Mouse (Mus musculus): ENCODE measurements around the gene Dnaic2. TPM values are rescaled to one million over a fixed set of nuclear protein-coding genes. Genes with fewer than 3 reads are reported as not detected.

Dnaic2 gene
- polyA plus RNA-seq, 1 experiment = not detected

DNA sequence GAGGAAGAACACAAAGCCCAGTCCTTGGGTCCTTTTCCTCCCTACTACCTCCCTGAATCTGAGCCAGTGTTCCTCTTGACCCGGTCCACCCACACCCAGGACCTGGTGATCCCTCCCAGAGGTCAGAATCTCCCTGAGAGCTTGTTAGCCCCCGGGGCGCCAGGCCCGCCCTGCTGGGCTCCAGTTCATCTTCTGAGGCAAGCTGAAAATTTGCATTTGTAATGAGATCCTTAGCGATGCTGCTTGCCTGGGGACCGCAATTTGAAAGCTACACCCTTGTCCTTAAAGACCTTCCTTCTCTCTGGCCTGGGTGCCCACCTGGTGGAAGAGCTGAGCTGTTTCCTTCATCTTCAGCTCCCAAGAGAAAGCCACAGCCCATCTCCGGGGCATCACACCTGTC lies 34.6 kb upstream of the Dnaic2 start:
- no peak overlapping the region for H3K27ac ChIP-seq (ENCODE audit: control insufficient read depth, insufficient read depth, low read depth, low read length, poor library complexity)

DNA sequence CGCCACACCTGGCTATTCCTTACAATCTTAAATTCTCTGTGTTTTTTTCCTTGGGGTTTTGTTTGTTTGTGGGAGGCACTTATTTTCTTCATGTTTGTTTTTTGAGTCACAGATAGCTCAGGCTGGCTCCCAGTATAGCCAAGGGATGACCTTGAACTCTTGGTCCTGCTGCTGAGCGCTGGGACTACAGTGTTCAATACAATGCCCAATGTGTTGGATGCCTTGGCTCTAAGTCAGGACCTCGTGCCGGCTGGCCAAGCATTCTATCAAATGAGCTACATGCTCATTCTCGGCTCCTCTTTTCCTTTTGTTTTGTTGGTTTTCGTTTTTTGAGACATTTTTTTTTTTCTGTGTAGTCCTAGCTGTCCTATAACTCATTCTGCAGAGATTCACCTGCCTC lies 33.8 kb upstream of the Dnaic2 start:
- TF ChIP-seq CTCF (IDR thresholded peaks at IDR 0.05; ENCODE audit: control insufficient read depth, insufficient read depth, low read length) (no peak), POLR2A (IDR thresholded peaks at IDR 0.05; ENCODE audit: borderline replicate concordance, control insufficient read depth, low read depth, low read length) (no peak)
- Histone ChIP-seq H3K27ac (ENCODE audit: control insufficient read depth, insufficient read depth, low read depth, low read length, poor library complexity) (no peak overlapping the region), H3K4me1 (ENCODE audit: control insufficient read depth, insufficient read depth, low read length) (no peaks in the 10 kb centered on the region), H3K4me3 (replicated peaks; ENCODE audit: control insufficient read depth, low read depth, low read length) (no peak overlapping the region)
- 72% methylated on average over 6 of the region's 6 CpGs for WGBS

More for the DNA sequence above, 34.6 kb upstream of the Dnaic2 start:
- TF ChIP-seq POLR2A (IDR thresholded peaks at IDR 0.05; ENCODE audit: borderline replicate concordance, control insufficient read depth, low read depth, low read length) (no peak), CTCF (IDR thresholded peaks at IDR 0.05; ENCODE audit: control insufficient read depth, insufficient read depth, low read length) (no peak)
- H3K4me1 ChIP-seq (ENCODE audit: control insufficient read depth, insufficient read depth, low read length) = no peaks in the 10 kb centered on the region
- H3K4me3 ChIP-seq (replicated peaks; ENCODE audit: control insufficient read depth, low read depth, low read length) = no peak overlapping the region
- WGBS = 77% methylated on average over 7 of the region's 7 CpGs

DNA sequence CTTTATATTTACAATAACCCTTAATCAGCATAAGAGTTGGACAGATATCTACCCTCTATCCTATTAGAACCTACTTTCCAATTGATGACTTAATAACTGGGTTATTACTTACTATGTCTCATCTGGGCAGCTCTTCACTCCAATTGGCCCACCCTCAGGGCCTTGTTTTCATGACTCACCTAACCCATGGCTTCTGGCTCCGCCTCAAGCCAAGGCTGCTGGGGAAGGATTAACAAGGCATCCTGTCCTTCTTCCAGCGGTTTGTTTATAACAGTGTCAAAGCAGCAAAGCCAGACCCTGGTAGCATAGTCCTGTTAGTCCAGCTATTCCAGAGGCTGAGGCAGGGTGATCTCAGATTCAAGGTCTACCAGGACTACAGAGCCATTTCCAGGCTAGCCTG lies 32.8 kb upstream of the Dnaic2 start:
- H3K27ac ChIP-seq (ENCODE audit: control insufficient read depth, insufficient read depth, low read depth, low read length, poor library complexity) = no peak overlapping the region
- WGBS = 79% methylated on average over 2 of the region's 2 CpGs
- H3K4me1 ChIP-seq (ENCODE audit: control insufficient read depth, insufficient read depth, low read length) = no peaks in the 10 kb centered on the region
- H3K4me3 ChIP-seq (replicated peaks; ENCODE audit: control insufficient read depth, low read depth, low read length) = no peak overlapping the region
- TF ChIP-seq CTCF (IDR thresholded peaks at IDR 0.05; ENCODE audit: control insufficient read depth, insufficient read depth, low read length) = no peak
- no peak for TF ChIP-seq POLR2A (IDR thresholded peaks at IDR 0.05; ENCODE audit: borderline replicate concordance, control insufficient read depth, low read depth, low read length)

DNA sequence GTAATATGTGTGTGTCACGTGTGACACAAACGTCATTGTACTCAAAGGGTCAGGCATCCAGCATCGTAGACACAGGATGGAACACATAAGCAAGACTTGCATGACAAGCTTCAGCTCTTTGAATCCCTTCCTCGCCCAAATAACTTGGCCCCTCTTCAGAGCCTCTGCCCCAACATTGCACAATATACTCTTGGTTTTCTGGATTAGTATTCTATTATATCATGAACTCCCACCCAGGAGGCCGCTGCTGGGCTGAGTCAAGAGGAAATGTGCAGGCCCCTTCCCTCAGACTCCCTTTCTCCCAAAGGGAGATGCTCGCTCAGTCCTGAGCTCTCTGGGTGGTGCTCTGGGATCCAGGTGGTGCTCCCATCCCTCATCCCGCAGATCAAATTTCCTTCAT lies 28.7 kb upstream of the Dnaic2 start:
- no peak overlapping the region for H3K4me3 ChIP-seq (replicated peaks; ENCODE audit: control insufficient read depth, low read depth, low read length)
- no peak overlapping the region for H3K27ac ChIP-seq (ENCODE audit: control insufficient read depth, insufficient read depth, low read depth, low read length, poor library complexity)
- H3K4me1 ChIP-seq (ENCODE audit: control insufficient read depth, insufficient read depth, low read length) = peaks cover 1% of the 10 kb centered on the region; the same call in 1 of the 2 replicates
- 77% methylated on average over 7 of the region's 7 CpGs for WGBS
- TF ChIP-seq POLR2A (IDR thresholded peaks at IDR 0.05; ENCODE audit: borderline replicate concordance, control insufficient read depth, low read depth, low read length) = no peak
- no peak for TF ChIP-seq CTCF (IDR thresholded peaks at IDR 0.05; ENCODE audit: control insufficient read depth, insufficient read depth, low read length)

DNA sequence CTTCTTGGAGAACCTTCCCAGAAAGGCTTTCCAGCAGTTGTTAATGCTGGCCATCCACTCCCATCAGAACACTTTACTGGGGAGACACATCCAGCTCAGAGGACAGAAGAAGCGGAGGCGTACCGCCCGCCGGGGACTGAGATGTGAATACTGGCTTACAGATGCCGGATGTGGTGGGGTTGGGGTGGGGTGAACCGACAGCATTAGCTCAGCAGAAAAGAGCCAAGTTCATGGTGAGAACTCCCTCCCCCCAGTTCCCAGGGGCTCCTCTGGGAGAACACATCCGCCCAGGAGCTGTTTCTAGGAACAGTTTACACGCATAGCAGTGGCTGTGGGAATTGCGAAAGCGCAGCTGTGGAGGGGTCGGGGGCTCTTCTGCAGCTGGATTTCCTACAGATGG lies 27.7 kb upstream of the Dnaic2 start:
- no peak for TF ChIP-seq CTCF (IDR thresholded peaks at IDR 0.05; ENCODE audit: control insufficient read depth, insufficient read depth, low read length)
- no peak for TF ChIP-seq POLR2A (IDR thresholded peaks at IDR 0.05; ENCODE audit: borderline replicate concordance, control insufficient read depth, low read depth, low read length)
- H3K4me3 ChIP-seq (replicated peaks; ENCODE audit: control insufficient read depth, low read depth, low read length) = no peak overlapping the region
- 51% methylated on average over 12 of the region's 12 CpGs for WGBS

DNA sequence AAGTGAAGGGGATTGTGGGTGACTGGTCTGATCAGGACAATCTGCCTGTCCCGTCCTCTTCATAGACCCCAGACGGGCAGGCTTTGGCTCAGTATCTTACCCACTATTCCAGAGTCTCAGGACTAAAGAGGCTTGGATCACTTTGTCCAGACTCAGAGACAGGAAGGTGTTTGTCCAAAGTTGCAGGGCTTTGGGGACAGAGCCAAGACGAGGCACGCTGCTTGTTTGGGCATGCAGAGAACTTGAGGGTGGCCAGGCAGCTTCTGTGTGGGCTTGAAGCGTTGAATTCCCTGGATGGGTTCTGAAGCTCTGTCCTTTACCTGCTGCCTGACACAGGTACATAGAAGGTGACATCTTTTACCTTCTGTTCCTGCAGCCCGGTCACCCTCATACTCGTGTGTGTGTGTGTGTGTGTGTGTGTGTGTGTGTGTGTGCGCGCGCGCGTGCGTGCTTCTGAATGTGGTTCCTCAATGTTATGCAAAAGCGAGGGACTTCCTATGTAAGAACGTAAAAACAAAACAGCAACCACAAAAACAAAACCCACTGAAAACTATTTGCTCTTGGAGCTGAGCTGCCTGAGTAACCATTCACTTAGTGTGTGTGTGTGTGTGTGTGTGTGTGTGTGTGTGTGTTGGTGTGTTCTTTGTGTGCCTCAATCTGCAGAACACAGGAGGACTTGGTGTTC lies 24.8 kb upstream of the Dnaic2 start:
- WGBS = 25% methylated on average over 15 of the region's 15 CpGs
- TF ChIP-seq CTCF (IDR thresholded peaks at IDR 0.05; ENCODE audit: control insufficient read depth, insufficient read depth, low read length) (no peak), POLR2A (IDR thresholded peaks at IDR 0.05; ENCODE audit: borderline replicate concordance, control insufficient read depth, low read depth, low read length) (no peak)
- Histone ChIP-seq H3K27ac (ENCODE audit: control insufficient read depth, insufficient read depth, low read depth, low read length, poor library complexity) (no peak overlapping the region), H3K4me1 (ENCODE audit: control insufficient read depth, insufficient read depth, low read length) (peaks cover 1% of the 10 kb centered on the region; the same call in 1 of the 2 replicates), H3K4me3 (replicated peaks; ENCODE audit: control insufficient read depth, low read depth, low read length) (no peak overlapping the region)

More for the DNA sequence above, 27.7 kb upstream of the Dnaic2 start:
- peaks cover 1% of the 10 kb centered on the region; the same call in 1 of the 2 replicates for H3K4me1 ChIP-seq (ENCODE audit: control insufficient read depth, insufficient read depth, low read length)
- H3K27ac ChIP-seq (ENCODE audit: control insufficient read depth, insufficient read depth, low read depth, low read length, poor library complexity) = no peak overlapping the region

DNA sequence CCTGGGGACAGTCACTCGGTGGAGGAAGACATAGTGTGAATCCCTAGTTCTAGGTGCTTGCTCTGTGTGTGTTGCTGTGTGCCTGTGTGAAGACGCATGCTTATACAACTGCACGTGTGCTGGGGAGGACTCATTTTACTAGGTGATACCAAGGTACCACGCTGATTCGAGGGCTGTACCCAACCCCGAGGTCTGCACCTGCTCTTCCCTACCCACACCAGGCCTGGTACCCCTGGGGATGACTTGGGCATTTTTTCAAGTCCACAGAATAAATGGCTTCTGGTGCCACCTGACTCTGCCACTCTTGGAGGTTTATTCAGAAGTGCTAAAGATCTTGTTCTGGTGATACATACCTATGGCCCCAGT lies 24.2 kb upstream of the Dnaic2 start:
- H3K27ac ChIP-seq (ENCODE audit: control insufficient read depth, insufficient read depth, low read depth, low read length, poor library complexity) = no peak overlapping the region
- WGBS = 45% methylated on average over 6 of the region's 6 CpGs
- H3K4me3 ChIP-seq (replicated peaks; ENCODE audit: control insufficient read depth, low read depth, low read length) = no peak overlapping the region
- H3K4me1 ChIP-seq (ENCODE audit: control insufficient read depth, insufficient read depth, low read length) = peaks cover 1% of the 10 kb centered on the region; the same call in 1 of the 2 replicates
- TF ChIP-seq CTCF (IDR thresholded peaks at IDR 0.05; ENCODE audit: control insufficient read depth, insufficient read depth, low read length) (no peak), POLR2A (IDR thresholded peaks at IDR 0.05; ENCODE audit: borderline replicate concordance, control insufficient read depth, low read depth, low read length) (no peak)

DNA sequence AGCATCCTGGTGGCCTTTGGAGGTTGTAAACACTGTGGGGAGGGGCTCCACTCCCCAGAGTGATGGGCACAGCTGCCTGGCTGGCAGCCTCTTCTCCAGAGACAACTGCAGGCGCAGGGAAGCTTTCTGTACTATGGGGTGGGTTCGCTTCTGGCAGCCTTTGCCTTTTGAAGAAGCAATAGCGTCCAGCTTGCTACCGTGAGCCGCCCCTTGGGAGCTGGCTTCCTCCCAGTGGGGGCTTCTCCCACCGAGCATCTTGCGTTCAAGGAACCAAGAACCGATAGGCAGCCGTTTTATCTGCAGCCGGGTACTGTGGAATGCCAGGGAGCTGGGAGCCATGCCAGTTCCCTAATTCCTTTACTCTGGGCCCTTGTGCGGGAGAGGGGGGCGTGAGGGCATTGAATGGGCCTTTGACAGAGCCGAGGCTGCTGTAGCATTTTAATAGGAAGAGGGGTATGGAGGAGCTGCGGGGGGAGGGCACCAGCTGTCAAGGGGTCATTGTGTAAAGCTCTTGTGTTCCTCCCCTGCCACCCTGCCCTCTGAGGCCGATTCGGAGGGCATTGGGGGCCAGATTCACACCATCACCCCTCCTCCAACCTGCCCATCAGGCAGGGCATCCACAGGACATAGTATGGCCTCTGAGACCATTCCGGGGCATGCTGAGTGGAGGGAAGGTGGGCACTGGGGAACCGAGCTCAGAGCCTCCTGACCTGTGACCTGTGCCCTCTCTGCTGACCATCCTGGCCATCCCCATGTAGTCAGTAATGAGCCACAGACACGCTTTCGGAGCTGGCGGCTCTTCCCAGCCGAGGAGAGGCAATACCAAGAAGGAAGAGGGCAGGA lies 22.9 kb upstream of the Dnaic2 start:
- Histone ChIP-seq H3K4me3 (replicated peaks; ENCODE audit: control insufficient read depth, low read depth, low read length) (no peak overlapping the region), H3K27ac (ENCODE audit: control insufficient read depth, insufficient read depth, low read depth, low read length, poor library complexity) (no peak overlapping the region), H3K4me1 (ENCODE audit: control insufficient read depth, insufficient read depth, low read length) (peaks cover 1% of the 10 kb centered on the region; the same call in 1 of the 2 replicates)
- TF ChIP-seq CTCF (IDR thresholded peaks at IDR 0.05; ENCODE audit: control insufficient read depth, insufficient read depth, low read length) (no peak), POLR2A (IDR thresholded peaks at IDR 0.05; ENCODE audit: borderline replicate concordance, control insufficient read depth, low read depth, low read length) (no peak)
- 83% methylated on average over 22 of the region's 22 CpGs for WGBS

Data from bone marrow, adult 2 months (tissue).